9 mouse cellular contexts compared by ENCODE assay signal in genomic region chr4:132513395-132514273, GRCm38 (mm10). TPM values are rescaled to one million over a fixed set of nuclear protein-coding genes. Genes with fewer than 3 reads are reported as not detected.
DNase-seq lines count a peak whose midpoint lies in the region; ATAC-seq and TF ChIP-seq lines count a peak whose summit lies in the region.
"Had no signal": no experiment of that assay in that cellular context is flagged by ENCODE, and none has a peak within 500 bp of the region (broad histone marks: within the 10 kb centered on the region; RNA-seq: fewer than 3 reads in every experiment).

No protein-coding gene starts in this region.

- H3K79me2 ChIP-seq in macrophage (ENCODE audit: inconsistent target), result peaks cover 14% of the 10 kb centered on the region

- whole genome bisulfite sequencing in kidney, embryonic 14.5 days, result 30% methylated on average over 14 of the region's 14 CpGs
- 67% methylated on average over 13 of the region's 14 CpGs for WGBS in macrophage (ENCODE audit: missing documents)
- 82% methylated on average over 14 of the region's 14 CpGs for WGBS in thymus, adult 2 months

- no peak for TF ChIP-seq POLR2A in thymus, adult 2 months (IDR thresholded peaks at IDR 0.05; ENCODE audit: control insufficient read depth, extremely low read depth, insufficient read depth, low read length, poor library complexity)

- TF ChIP-seq CTCF in thymus, adult 2 months (IDR thresholded peaks at IDR 0.05; ENCODE audit: borderline replicate concordance, control insufficient read depth, extremely low read depth, insufficient read depth, low read length, poor library complexity), result no peak

- H3K36me3 ChIP-seq in kidney, embryonic 14.5 days (ENCODE audit: control insufficient read depth, insufficient read depth, low read length), result no peaks in the 10 kb centered on the region
- no peaks in the 10 kb centered on the region for H3K36me3 ChIP-seq in macrophage (ENCODE audit: inconsistent target)
- no peaks in the 10 kb centered on the region for H3K36me3 ChIP-seq in thymus, adult 2 months (ENCODE audit: control insufficient read depth, insufficient read depth, low read length)

- DNase-seq in kidney, adult 9 months, result no peak
- peak; percentile 62 for DNase-seq in Muller cell, postnatal 12 days (ENCODE audit: inconsistent ontology term)
- no peak for DNase-seq in gastrocnemius, postnatal 14 days
- no peak for DNase-seq in thymus, adult 2 months
- DNase-seq in embryo, embryonic 11 days, result no peak
- DNase-seq: layer of hippocampus, adult 9-11 months had no signal

- intact Hi-C loops in gastrocnemius, postnatal 14 days (cut with DNase I; ENCODE audit: low total_unique reads), result loop anchor here (5.0 to 10.0 kb wide), 2 partner anchors 46 to 219 kb away; no protein-coding TSS in a partner anchor

- H3K4me2 ChIP-seq in kidney, embryonic 14.5 days (replicated peaks; ENCODE audit: low read depth, low read length), result peak overlapping the region; percentile 66; the same call in 1 of the 2 replicates

- H3K9ac ChIP-seq in kidney, embryonic 14.5 days (ENCODE audit: low read depth, low read length), result no peak overlapping the region

- no peak for ATAC-seq in kidney, embryonic 14.5 days (ENCODE audit: low FRiP score, low TSS enrichment)
- ATAC-seq in erythroblast, adult 5-6 weeks (replicated peaks; ENCODE audit: low FRiP score, poor library complexity, severe bottlenecking), result 0 out of 2 replicates have a peak, but pooled peaks have one; percentile 16

- peaks cover 6% of the 10 kb centered on the region; the same call in 1 of the 2 replicates for H3K4me1 ChIP-seq in kidney, embryonic 14.5 days (ENCODE audit: control insufficient read depth, insufficient read depth, low read length)
- H3K4me1 ChIP-seq in thymus, adult 2 months (replicated peaks; ENCODE audit: control insufficient read depth, insufficient read depth, low read length), result peaks cover 12% of the 10 kb centered on the region

- no peak overlapping the region for H3K27ac ChIP-seq in kidney, embryonic 14.5 days (ENCODE audit: low read depth, low read length)
- peak overlapping the region; percentile 84 for H3K27ac ChIP-seq in macrophage
- no peak overlapping the region for H3K27ac ChIP-seq in thymus, adult 2 months (ENCODE audit: control insufficient read depth, insufficient read depth, low read length)

- no peaks in the 10 kb centered on the region for H3K27me3 ChIP-seq in kidney, embryonic 14.5 days (ENCODE audit: control insufficient read depth, insufficient read depth, low read length)
- no peaks in the 10 kb centered on the region for H3K27me3 ChIP-seq in thymus, adult 2 months (ENCODE audit: control insufficient read depth, insufficient read depth, low read length)

- no peaks in the 10 kb centered on the region for H3K9me3 ChIP-seq in kidney, embryonic 14.5 days (ENCODE audit: control insufficient read depth, low read length)

- H3K4me3 ChIP-seq in kidney, embryonic 14.5 days (ENCODE audit: low read length), result no peak overlapping the region; the same call in 1 of the 2 replicates
- H3K4me3 ChIP-seq in macrophage (ENCODE audit: inconsistent target), result no peak overlapping the region
- H3K4me3 ChIP-seq in thymus, adult 2 months (ENCODE audit: control insufficient read depth, insufficient read depth, low read length), result no peak overlapping the region

RNA-seq across cellular contexts. Expression of gene Sesn2, which starts 3.3 kb away (rescaled TPM):
- 12.4 and 15.4 TPM in 2 replicates for polyA plus RNA-seq in kidney, embryonic 14.5 days (2014; fragmentation: Nextera tagmentation; extraction: Ambion mirVana)
- 3.7 and 4.6 TPM in 2 replicates for total RNA-seq in erythroblast, adult 5-6 weeks (2015; ENCODE audit: low replicate concordance)
- 5.8 and 6.6 TPM in 2 replicates for total RNA-seq in erythroblast, adult 5-6 weeks (2017; ENCODE audit: low replicate concordance)
- 10 to 100 TPM in 16 of 26 experiments, 1 to 10 TPM in 10; 1.3 to 25.9 (median 11.4) TPM for total RNA-seq in macrophage (2018; cell fraction: chromatin; rRNA removed)
- total RNA-seq in macrophage (2018; cell fraction: cytosol; rRNA removed), result 10 to 100 TPM in 23 of 26 experiments, 1 to 10 TPM in 3; 3.5 to 45.1 (median 25.7) TPM
- 10 to 100 TPM in 21 of 26 experiments, 1 to 10 TPM in 5; 3.2 to 47.9 (median 22.7) TPM for total RNA-seq in macrophage (2018; cell fraction: nucleus; rRNA removed)
- 12.3 to 18.2 TPM (median 13.4 TPM) in 3 replicates for polyA plus RNA-seq in macrophage (2018)
- 1 to 10 TPM; 2.2 to 2.4 TPM for total RNA-seq in gastrocnemius, postnatal 14 days (2021)
- polyA plus RNA-seq in thymus, adult 2 months (2012; rRNA removed), result 12.8 and 13.2 TPM in 2 replicates

RNA-seq across cellular contexts. Expression of gene Atpif1, which starts 19.8 kb away (rescaled TPM):
- 1,253 and 1,671 TPM in 2 replicates for polyA plus RNA-seq in kidney, embryonic 14.5 days (2014; fragmentation: Nextera tagmentation; extraction: Ambion mirVana)
- total RNA-seq in erythroblast, adult 5-6 weeks (2015; ENCODE audit: low replicate concordance), result 715 and 778 TPM in 2 replicates
- total RNA-seq in erythroblast, adult 5-6 weeks (2017; ENCODE audit: low replicate concordance), result 2,175 and 2,816 TPM in 2 replicates
- total RNA-seq in macrophage (2018; cell fraction: chromatin; rRNA removed), result 100 to 1,000 TPM in 2 of 26 experiments, 10 to 100 TPM in 24; 20.4 to 119 (median 53.5) TPM
- 100 to 1,000 TPM; 377 to 989 (median 481) TPM for total RNA-seq in macrophage (2018; cell fraction: cytosol; rRNA removed)
- total RNA-seq in macrophage (2018; cell fraction: nucleus; rRNA removed), result 100 to 1,000 TPM in 15 of 26 experiments, 10 to 100 TPM in 11; 59.3 to 224 (median 111) TPM
- 516 to 719 TPM (median 630 TPM) in 3 replicates for polyA plus RNA-seq in macrophage (2018)
- total RNA-seq in gastrocnemius, postnatal 14 days (2021), result 10 to 100 TPM; 80.8 to 83.4 TPM
- 102 and 109 TPM in 2 replicates for polyA plus RNA-seq in thymus, adult 2 months (2012; rRNA removed)

RNA-seq across cellular contexts. Expression of gene Dnajc8, which starts 21.7 kb away (rescaled TPM):
- polyA plus RNA-seq in kidney, embryonic 14.5 days (2014; fragmentation: Nextera tagmentation; extraction: Ambion mirVana), result 176 and 238 TPM in 2 replicates
- total RNA-seq in erythroblast, adult 5-6 weeks (2015; ENCODE audit: low replicate concordance), result 75.0 and 117 TPM in 2 replicates
- 262 and 314 TPM in 2 replicates for total RNA-seq in erythroblast, adult 5-6 weeks (2017; ENCODE audit: low replicate concordance)
- 100 to 1,000 TPM in 2 of 26 experiments, 10 to 100 TPM in 24; 42.8 to 106 (median 71.4) TPM for total RNA-seq in macrophage (2018; cell fraction: chromatin; rRNA removed)
- total RNA-seq in macrophage (2018; cell fraction: cytosol; rRNA removed), result 100 to 1,000 TPM in 5 of 26 experiments, 10 to 100 TPM in 21; 78.3 to 119 (median 90.3) TPM
- 10 to 100 TPM; 37.0 to 80.7 (median 58.0) TPM for total RNA-seq in macrophage (2018; cell fraction: nucleus; rRNA removed)
- polyA plus RNA-seq in macrophage (2018), result 98.0 to 366 TPM (median 125 TPM) in 3 replicates
- 10 to 100 TPM; 51.0 to 60.3 TPM for total RNA-seq in gastrocnemius, postnatal 14 days (2021)
- polyA plus RNA-seq in thymus, adult 2 months (2012; rRNA removed), result 45.6 and 46.4 TPM in 2 replicates

RNA-seq across cellular contexts. Expression of gene Med18, which starts 49.9 kb away (rescaled TPM):
- 19.3 and 24.5 TPM in 2 replicates for polyA plus RNA-seq in kidney, embryonic 14.5 days (2014; fragmentation: Nextera tagmentation; extraction: Ambion mirVana)
- 2.5 and 5.6 TPM in 2 replicates for total RNA-seq in erythroblast, adult 5-6 weeks (2015; ENCODE audit: low replicate concordance)
- total RNA-seq in erythroblast, adult 5-6 weeks (2017; ENCODE audit: low replicate concordance), result 2.8 and 4.0 TPM in 2 replicates
- 10 to 100 TPM in 4 of 26 experiments, 1 to 10 TPM in 16, under 1 TPM in 3, not detected in 3; 0.50 to 14.0 (median 5.0) TPM for total RNA-seq in macrophage (2018; cell fraction: chromatin; rRNA removed)
- total RNA-seq in macrophage (2018; cell fraction: cytosol; rRNA removed), result 1 to 10 TPM in 24 of 26 experiments, under 1 TPM in 2; 0.42 to 6.6 (median 4.5) TPM
- total RNA-seq in macrophage (2018; cell fraction: nucleus; rRNA removed), result 10 to 100 TPM in 6 of 26 experiments, 1 to 10 TPM in 18, under 1 TPM in 1, not detected in 1; 0.63 to 13.9 (median 4.1) TPM
- 1.9 to 6.5 TPM (median 4.3 TPM) in 3 replicates for polyA plus RNA-seq in macrophage (2018)
- total RNA-seq in gastrocnemius, postnatal 14 days (2021), result 1 to 10 TPM; 3.8 to 5.2 TPM
- polyA plus RNA-seq in thymus, adult 2 months (2012; rRNA removed), result 6.7 and 10.4 TPM in 2 replicates

RNA-seq across cellular contexts. Expression of gene Ptafr, which starts 50.2 kb away (rescaled TPM):
- 0.23 and 0.47 TPM in 2 replicates for polyA plus RNA-seq in kidney, embryonic 14.5 days (2014; fragmentation: Nextera tagmentation; extraction: Ambion mirVana)
- total RNA-seq in erythroblast, adult 5-6 weeks (2015; ENCODE audit: low replicate concordance), result 3.1 and 9.0 TPM in 2 replicates
- 6.6 and 7.7 TPM in 2 replicates for total RNA-seq in erythroblast, adult 5-6 weeks (2017; ENCODE audit: low replicate concordance)
- total RNA-seq in macrophage (2018; cell fraction: chromatin; rRNA removed), result 100 to 1,000 TPM in 8 of 26 experiments, 10 to 100 TPM in 18; 34.4 to 232 (median 82.6) TPM
- 100 to 1,000 TPM; 244 to 546 (median 327) TPM for total RNA-seq in macrophage (2018; cell fraction: cytosol; rRNA removed)
- total RNA-seq in macrophage (2018; cell fraction: nucleus; rRNA removed), result 100 to 1,000 TPM; 101 to 544 (median 322) TPM
- 102 to 269 TPM (median 231 TPM) in 3 replicates for polyA plus RNA-seq in macrophage (2018)
- total RNA-seq in gastrocnemius, postnatal 14 days (2021), result 1 to 10 TPM in 1 of 2 experiments, under 1 TPM in 1; 0.91 to 1.6 TPM
- 7.1 and 8.5 TPM in 2 replicates for polyA plus RNA-seq in thymus, adult 2 months (2012; rRNA removed)
